In the genomic region with DNA sequence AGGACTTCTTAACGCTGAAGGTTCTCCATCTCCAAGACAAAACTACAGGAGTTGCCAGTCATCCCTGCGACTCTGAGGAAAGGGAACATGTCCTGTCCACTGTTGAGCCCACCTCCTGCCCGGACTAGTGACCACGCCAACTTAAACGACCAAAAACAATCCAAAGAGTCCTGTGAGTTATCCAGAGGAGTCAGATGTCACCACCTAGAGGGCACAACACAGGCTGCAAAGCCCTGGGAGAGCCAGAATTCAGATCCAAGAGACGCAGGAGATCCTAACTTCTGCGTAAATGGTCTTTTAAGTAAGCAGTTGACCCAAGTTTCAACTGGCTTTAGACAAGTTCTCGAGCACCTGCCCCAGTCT, we compare ENCODE assay signal across 8 mouse cellular contexts. TPM values are rescaled to one million over a fixed set of nuclear protein-coding genes. Genes with fewer than 3 reads are reported as not detected.
A peak's percentile ranks its signal among the peaks of the same experiment; 100 is the strongest.
DNase-seq lines count a peak whose midpoint lies in the region; ATAC-seq and TF ChIP-seq lines count a peak whose summit lies in the region.

No protein-coding gene starts in this region.

- peaks cover 6% of the 10 kb centered on the region for H3K9me3 ChIP-seq in megakaryocyte, embryonic 14.5 days
- H3K9me3 ChIP-seq in limb, embryonic 14.5 days (ENCODE audit: control insufficient read depth, low read length) = no peaks in the 10 kb centered on the region
- no peaks in the 10 kb centered on the region; the same call in 1 of the 2 replicates for H3K9me3 ChIP-seq in stomach, embryonic 16.5 days (replicated peaks; ENCODE audit: control insufficient read depth, low read length)

- H3K27ac ChIP-seq in limb, embryonic 14.5 days (replicated peaks; ENCODE audit: low read depth, low read length) = no peak overlapping the region
- H3K27ac ChIP-seq in stomach, embryonic 16.5 days (ENCODE audit: low read length) = no peak overlapping the region

- no peaks in the 10 kb centered on the region for H3K36me3 ChIP-seq in megakaryocyte, embryonic 14.5 days (replicated peaks; ENCODE audit: low read length)
- H3K36me3 ChIP-seq in limb, embryonic 14.5 days (ENCODE audit: control insufficient read depth, insufficient read depth, low read length) = no peaks in the 10 kb centered on the region
- H3K36me3 ChIP-seq in stomach, embryonic 16.5 days (ENCODE audit: control insufficient read depth, insufficient read depth, low read length) = no peaks in the 10 kb centered on the region

- peak overlapping the region; percentile 63 for H3K4me2 ChIP-seq in limb, embryonic 14.5 days (replicated peaks; ENCODE audit: low read depth, low read length, severe bottlenecking)
- H3K4me2 ChIP-seq in stomach, embryonic 16.5 days (ENCODE audit: low read depth, low read length) = peak overlapping the region; percentile 78

- 0 out of 2 replicates have a peak overlapping the region, but pooled peaks have one; percentile 46 for H3K9ac ChIP-seq in limb, embryonic 14.5 days (ENCODE audit: low read depth, low read length, severe bottlenecking)
- peak overlapping the region; percentile 64; the same call in 1 of the 2 replicates for H3K9ac ChIP-seq in stomach, embryonic 16.5 days (ENCODE audit: low read length)

- TF ChIP-seq POLR2A in limb, embryonic 14.5 days (IDR thresholded peaks at IDR 0.05; ENCODE audit: borderline replicate concordance, extremely low read depth, insufficient read depth, insufficient read length) = no peak

- peak overlapping the region; percentile 85 for H3K4me3 ChIP-seq in megakaryocyte, embryonic 14.5 days (replicated peaks)
- H3K4me3 ChIP-seq in limb, embryonic 14.5 days (replicated peaks; ENCODE audit: low read length) = peak overlapping the region; percentile 47
- H3K4me3 ChIP-seq in stomach, embryonic 16.5 days (replicated peaks; ENCODE audit: low read length) = peak overlapping the region; percentile 55

- peaks cover 55% of the 10 kb centered on the region for H3K27me3 ChIP-seq in megakaryocyte, embryonic 14.5 days (replicated peaks)
- no peaks in the 10 kb centered on the region for H3K27me3 ChIP-seq in limb, embryonic 14.5 days (ENCODE audit: control insufficient read depth, insufficient read depth, low read length)
- H3K27me3 ChIP-seq in stomach, embryonic 16.5 days (ENCODE audit: control insufficient read depth, insufficient read depth, low read length) = no peaks in the 10 kb centered on the region

- 3% methylated on average over 8 of the region's 8 CpGs for WGBS in limb, embryonic 14.5 days
- WGBS in stomach, embryonic 16.5 days = 1% methylated on average over 8 of the region's 8 CpGs

- H3K4me1 ChIP-seq in megakaryocyte, embryonic 14.5 days = peaks cover 9% of the 10 kb centered on the region
- no peaks in the 10 kb centered on the region for H3K4me1 ChIP-seq in limb, embryonic 14.5 days (ENCODE audit: control insufficient read depth, insufficient read depth, low read length)
- H3K4me1 ChIP-seq in stomach, embryonic 16.5 days (ENCODE audit: control insufficient read depth, insufficient read depth, low read length) = peaks cover 5% of the 10 kb centered on the region; the same call in 1 of the 2 replicates

- no peak for DNase-seq in frontal cortex, postnatal 14 days (ENCODE audit: low spot score in 2 of 2)
- DNase-seq in limb, embryonic 14.5 days (ENCODE audit: low spot score) = no peak
- DNase-seq in spleen, adult 18-20 months = no peak

- peak; percentile 18; the same call in 1 of the 2 replicates for ATAC-seq in frontal cortex, adult (ENCODE audit: low TSS enrichment)
- no peak for ATAC-seq in megakaryocyte, adult 5-6 weeks (ENCODE audit: poor library complexity, severe bottlenecking)
- peak; percentile 55 for ATAC-seq in limb, embryonic 14.5 days (ENCODE audit: low FRiP score, low read depth)
- peak; percentile 37; the same call in 1 of the 2 replicates for ATAC-seq in stomach, embryonic 16.5 days (ENCODE audit: insufficient read depth, low FRiP score)
- no peak for ATAC-seq in cerebellum, adult (ENCODE audit: insufficient number of reproducible peaks, low FRiP score, low TSS enrichment)

RNA-seq across cellular contexts. Expression of gene Cfap74, which starts 0.3 kb away (rescaled TPM):
- not detected in 2 replicates for polyA plus RNA-seq in megakaryocyte, embryonic 14.5 days (2012; ENCODE audit: insufficient read depth, low replicate concordance)
- total RNA-seq in megakaryocyte, adult 5-6 weeks (2015) = 0.25 TPM in 1 of 2 replicates, not detected in the other
- 0.04 and 0.07 TPM in 2 replicates for total RNA-seq in megakaryocyte, adult 5-6 weeks (2017)
- polyA plus RNA-seq in limb, embryonic 14.5 days (2012; rRNA removed) = 5.2 and 5.9 TPM in 2 replicates
- polyA plus RNA-seq in limb, embryonic 14.5 days (2014; fragmentation: Nextera tagmentation; extraction: Ambion mirVana) = 4.7 and 5.2 TPM in 2 replicates
- polyA plus RNA-seq in stomach, embryonic 16.5 days (2015; fragmentation: Nextera tagmentation; extraction: Ambion mirVana) = 2.1 and 2.8 TPM in 2 replicates

RNA-seq across cellular contexts. Expression of gene Gabrd, which starts 10.8 kb away (rescaled TPM):
- not detected in 2 replicates for polyA plus RNA-seq in megakaryocyte, embryonic 14.5 days (2012; ENCODE audit: insufficient read depth, low replicate concordance)
- 0.25 TPM in 1 of 2 replicates, not detected in the other for total RNA-seq in megakaryocyte, adult 5-6 weeks (2015)
- total RNA-seq in megakaryocyte, adult 5-6 weeks (2017) = 0.11 TPM in 1 of 2 replicates, not detected in the other
- polyA plus RNA-seq in limb, embryonic 14.5 days (2012; rRNA removed) = 0.34 and 0.45 TPM in 2 replicates
- 0.21 and 0.41 TPM in 2 replicates for polyA plus RNA-seq in limb, embryonic 14.5 days (2014; fragmentation: Nextera tagmentation; extraction: Ambion mirVana)
- 0.23 TPM in 1 of 2 replicates, not detected in the other for polyA plus RNA-seq in stomach, embryonic 16.5 days (2015; fragmentation: Nextera tagmentation; extraction: Ambion mirVana)

RNA-seq across cellular contexts. Expression of gene Prkcz, which starts 47.5 kb away (rescaled TPM):
- polyA plus RNA-seq in megakaryocyte, embryonic 14.5 days (2012; ENCODE audit: insufficient read depth, low replicate concordance) = not detected in 2 replicates
- total RNA-seq in megakaryocyte, adult 5-6 weeks (2015) = 0.07 TPM in 1 of 2 replicates, not detected in the other
- 0.12 and 0.18 TPM in 2 replicates for total RNA-seq in megakaryocyte, adult 5-6 weeks (2017)
- polyA plus RNA-seq in limb, embryonic 14.5 days (2012; rRNA removed) = 7.1 and 7.5 TPM in 2 replicates
- polyA plus RNA-seq in limb, embryonic 14.5 days (2014; fragmentation: Nextera tagmentation; extraction: Ambion mirVana) = 7.4 and 9.3 TPM in 2 replicates
- 16.7 and 16.8 TPM in 2 replicates for polyA plus RNA-seq in stomach, embryonic 16.5 days (2015; fragmentation: Nextera tagmentation; extraction: Ambion mirVana)

Comparison
In these comparisons a context has a peak if more than half of its experiments do, and no peak if none do; other contexts are left out.
1. ATAC-seq: peak in frontal cortex, adult (single experiment), limb, embryonic 14.5 days (single experiment) and stomach, embryonic 16.5 days (single experiment); none in megakaryocyte, adult 5-6 weeks (single experiment) and cerebellum, adult (single experiment).
2. Peak in every context shown above with its lines, with median percentiles within 50 percentile points of each other: H3K4me3 ChIP-seq.